Mouse (Mus musculus): ENCODE measurements around the gene Plch2. TPM values are rescaled to one million over a fixed set of nuclear protein-coding genes. Genes with fewer than 3 reads are reported as not detected.

Gene Plch2
- total RNA-seq, 2 experiments from 2014 or later: 0.38 TPM; not detected in 1

DNA sequence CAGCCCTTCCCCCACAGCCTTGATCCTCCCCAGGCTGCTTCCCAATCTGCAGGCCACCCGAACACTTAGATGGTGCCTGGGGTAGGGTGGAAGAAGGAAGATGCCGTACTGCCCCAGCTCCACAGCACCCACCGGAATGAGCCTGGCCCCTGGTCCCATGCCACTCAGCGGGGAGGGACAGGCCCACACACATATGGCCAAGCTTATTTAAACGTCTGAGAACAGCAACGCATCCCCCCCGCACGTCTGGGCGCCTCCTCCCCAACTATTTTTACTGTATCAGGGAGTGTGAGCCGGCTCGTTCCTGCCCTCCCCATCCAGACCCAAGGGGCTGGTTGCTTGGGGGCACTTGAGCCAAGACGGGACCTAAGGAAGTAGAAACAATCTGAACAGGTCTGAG, 41.8 kb downstream of the Plch2 start:
- DNase-seq: no peak
- no peak for TF ChIP-seq CTCF (IDR thresholded peaks at IDR 0.05)
- intact Hi-C loops (cut with DNase I): no loop called here
- Histone ChIP-seq H3K4me3 (no peak overlapping the region), H3K27ac (no peak overlapping the region)

DNA sequence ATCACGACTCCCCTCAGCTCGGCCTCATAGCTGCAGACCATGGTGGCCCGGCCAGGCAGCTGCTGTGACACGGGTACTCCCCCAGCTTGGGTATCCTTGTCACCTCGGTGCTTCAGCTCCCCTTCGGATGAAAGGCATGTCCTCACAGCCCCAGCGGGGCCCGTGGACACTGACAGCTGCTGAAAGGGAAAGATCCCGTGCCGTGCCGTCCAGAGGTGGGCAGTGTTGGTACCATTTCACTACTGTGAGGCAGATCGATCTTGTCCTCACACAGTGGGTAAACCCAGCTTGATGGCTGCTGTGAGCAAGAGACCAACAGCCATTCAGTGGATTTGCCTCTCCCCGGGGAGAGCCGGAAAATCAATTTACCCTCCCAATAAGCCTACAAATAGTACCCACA, 42.3 kb downstream of the Plch2 start:
- Histone ChIP-seq H3K4me3 (no peak overlapping the region), H3K27ac (no peak overlapping the region)
- no peak for TF ChIP-seq CTCF (IDR thresholded peaks at IDR 0.05)
- no peak for DNase-seq
- intact Hi-C loops (cut with DNase I): no loop called here

DNA sequence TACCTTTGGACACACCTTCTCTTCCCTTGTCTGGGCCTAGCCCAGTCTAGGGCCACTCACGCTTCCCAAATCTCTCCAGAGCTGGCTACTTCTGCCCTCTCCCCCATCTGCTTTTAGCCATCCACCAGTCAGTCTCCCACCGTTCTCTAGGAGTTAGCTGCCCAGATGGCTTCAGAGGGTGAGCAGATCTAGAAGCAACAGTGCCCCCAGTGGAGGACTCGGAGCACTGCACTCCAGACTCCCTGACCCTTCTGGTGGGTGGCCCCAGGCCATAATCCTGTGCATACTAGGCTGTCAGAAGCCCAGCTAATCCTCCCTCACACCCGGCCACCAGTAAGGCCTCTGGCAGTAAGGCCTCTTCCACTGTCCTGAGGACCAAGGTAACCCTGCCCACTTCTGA, 43.8 kb downstream of the Plch2 start:
- intact Hi-C loops (cut with DNase I): no loop called here
- peak; percentile 89 for TF ChIP-seq CTCF (IDR thresholded peaks at IDR 0.05)
- Histone ChIP-seq H3K4me3 (no peak overlapping the region), H3K27ac (no peak overlapping the region)
- DNase-seq: peak; percentile 67

DNA sequence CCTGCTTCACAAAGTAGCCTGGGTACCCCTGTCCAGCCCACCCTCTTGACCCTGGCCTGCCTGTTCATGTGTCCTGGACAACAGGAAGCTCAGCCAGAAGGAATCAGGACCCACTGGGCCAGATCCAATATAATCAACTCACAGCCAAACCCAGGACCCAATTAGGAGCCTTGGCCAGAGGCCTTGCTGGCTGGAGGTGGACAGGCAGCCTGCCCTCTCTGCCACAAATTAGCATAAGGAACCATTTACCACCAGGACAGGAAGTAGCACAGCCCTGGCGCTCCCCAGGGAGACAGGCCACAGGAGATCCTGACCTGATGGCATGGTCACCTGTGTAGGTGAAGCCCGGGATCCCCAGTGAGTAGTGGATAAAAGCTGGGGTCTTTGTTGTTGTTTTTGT, 44.5 kb downstream of the Plch2 start:
- TF ChIP-seq CTCF (IDR thresholded peaks at IDR 0.05): no peak
- intact Hi-C loops (cut with DNase I): no loop called here

DNA sequence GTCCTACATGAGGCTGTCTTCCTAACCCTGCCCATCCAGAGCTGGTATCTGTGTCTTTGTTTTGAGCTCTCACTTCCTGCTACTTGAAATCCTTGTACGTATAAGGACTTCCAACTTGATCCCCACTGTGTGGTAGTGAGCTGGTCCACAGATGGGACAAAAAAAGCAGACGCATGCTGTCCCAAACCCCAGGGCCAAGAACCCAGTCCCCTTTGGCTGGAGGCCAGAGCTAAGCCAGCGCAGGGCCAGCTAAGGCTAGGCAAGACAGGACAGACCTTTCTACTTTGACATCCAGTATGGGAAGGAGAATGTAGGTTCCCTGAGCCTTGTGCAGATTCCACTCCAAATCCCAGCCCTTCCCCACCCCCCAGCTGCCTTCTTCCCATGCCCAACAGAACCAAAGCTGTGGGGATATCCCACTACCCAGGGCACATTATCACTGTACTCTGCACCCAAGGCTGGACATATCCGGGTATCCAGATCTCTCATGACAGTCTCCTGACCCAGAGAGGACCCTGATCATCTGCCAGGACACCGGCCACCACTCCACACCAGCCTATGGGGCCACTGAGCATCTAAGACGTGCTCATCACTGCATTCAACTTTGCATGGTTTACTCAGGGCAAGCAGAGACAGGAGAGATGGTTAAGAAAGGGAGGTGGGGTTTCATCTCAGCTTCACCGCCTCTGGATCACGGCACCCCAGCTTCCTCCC, 45.1 kb downstream of the Plch2 start:
- intact Hi-C loops (cut with DNase I): no loop called here
- DNase-seq: no peak
- H3K27ac ChIP-seq: no peak overlapping the region

More for the DNA sequence above, 44.5 kb downstream of the Plch2 start:
- Histone ChIP-seq H3K4me3 (no peak overlapping the region), H3K27ac (no peak overlapping the region)
- DNase-seq: no peak

DNA sequence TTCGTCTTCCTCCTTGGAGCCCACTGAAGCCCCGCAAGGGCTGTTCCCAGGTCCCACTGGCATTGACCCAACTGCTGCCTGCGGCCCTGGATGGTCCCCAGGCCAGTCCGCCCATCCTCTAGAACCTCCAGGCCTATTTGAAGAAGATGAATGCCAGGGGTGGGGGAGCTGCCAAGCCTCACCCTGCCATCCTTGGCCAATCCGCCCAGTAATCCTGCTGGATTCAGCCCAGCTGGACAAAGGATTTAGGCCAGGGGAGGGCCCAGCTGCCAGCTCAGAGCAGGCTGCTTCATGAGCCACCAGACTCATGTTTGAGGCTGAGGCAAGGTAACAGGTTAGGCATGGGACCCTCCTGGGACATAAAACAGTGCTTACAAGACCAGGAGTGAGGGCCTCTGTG, 45.7 kb downstream of the Plch2 start:
- intact Hi-C loops (cut with DNase I): no loop called here
- Histone ChIP-seq H3K4me3 (no peak overlapping the region), H3K27ac (no peak overlapping the region)
- no peak for TF ChIP-seq CTCF (IDR thresholded peaks at IDR 0.05)
- peak; percentile 69 for DNase-seq

More for the DNA sequence above, 45.1 kb downstream of the Plch2 start:
- no peak for TF ChIP-seq CTCF (IDR thresholded peaks at IDR 0.05)
- no peak overlapping the region for H3K4me3 ChIP-seq

DNA sequence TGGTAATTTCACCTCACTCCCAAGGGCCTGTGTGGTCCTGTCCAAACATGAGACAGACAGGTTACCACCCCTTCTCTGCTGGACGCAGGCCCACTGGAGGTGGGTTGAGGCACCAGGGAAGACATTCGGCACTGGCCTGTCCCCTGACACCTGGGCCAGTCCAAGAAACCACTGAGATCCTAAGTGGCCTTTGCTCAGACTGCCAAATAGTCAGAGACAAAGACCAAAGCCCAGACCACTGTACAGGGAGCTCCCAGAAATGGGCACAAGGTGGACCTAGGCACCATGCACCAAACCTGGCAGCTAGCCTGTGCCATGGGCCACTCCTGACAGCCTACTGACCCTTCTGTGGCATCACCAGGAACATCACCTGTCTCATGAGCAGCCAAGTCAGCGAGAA, 47.4 kb downstream of the Plch2 start:
- no peak for TF ChIP-seq CTCF (IDR thresholded peaks at IDR 0.05)
- H3K27ac ChIP-seq: no peak overlapping the region
- DNase-seq: no peak
- no peak overlapping the region for H3K4me3 ChIP-seq
- intact Hi-C loops (cut with DNase I): no loop called here

DNA sequence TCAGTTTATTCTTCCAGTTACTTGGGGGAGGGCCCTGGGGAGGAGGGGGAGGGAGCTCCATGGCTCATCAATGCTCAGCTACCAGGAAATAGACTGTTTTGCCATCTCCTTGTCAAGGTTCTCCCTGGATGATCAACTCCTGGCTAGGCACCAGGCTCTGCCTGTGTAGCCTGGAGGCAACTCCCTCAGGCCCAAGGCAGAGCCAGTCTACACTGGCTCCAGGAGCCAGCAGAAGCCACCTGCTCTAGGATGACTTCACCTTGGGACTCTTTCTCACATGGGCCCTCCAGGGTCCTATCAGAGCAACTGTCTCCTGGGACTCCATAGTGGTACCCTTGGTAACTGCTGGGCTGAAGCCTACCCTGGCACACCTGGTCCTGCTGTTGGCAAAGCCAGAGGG, 48.5 kb downstream of the Plch2 start:
- no peak overlapping the region for H3K4me3 ChIP-seq
- intact Hi-C loops (cut with DNase I): no loop called here
- no peak overlapping the region for H3K27ac ChIP-seq
- TF ChIP-seq CTCF (IDR thresholded peaks at IDR 0.05): no peak
- no peak for DNase-seq

DNA sequence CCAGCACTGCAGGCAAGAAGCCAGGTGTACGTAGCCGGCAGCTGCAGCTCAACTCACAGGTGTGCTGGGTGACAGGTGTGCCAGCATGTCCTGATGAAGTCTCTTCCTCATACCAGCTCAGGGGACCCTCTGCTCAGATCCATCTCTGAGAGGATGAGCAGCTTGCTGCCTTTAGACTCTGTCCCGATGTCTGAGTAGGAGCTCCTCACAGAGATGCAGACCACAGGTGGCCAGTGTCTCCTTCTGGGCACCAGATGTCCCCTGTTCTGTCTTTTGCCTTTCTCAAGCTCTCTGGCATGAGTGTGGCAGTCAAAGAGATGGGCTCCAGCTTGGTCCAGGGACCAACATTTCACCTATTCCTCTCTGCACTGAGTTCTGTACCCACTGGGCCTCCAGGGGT, 48.9 kb downstream of the Plch2 start:
- TF ChIP-seq CTCF (IDR thresholded peaks at IDR 0.05): no peak
- intact Hi-C loops (cut with DNase I): no loop called here
- H3K27ac ChIP-seq: no peak overlapping the region
- no peak for DNase-seq
- no peak overlapping the region for H3K4me3 ChIP-seq

DNA sequence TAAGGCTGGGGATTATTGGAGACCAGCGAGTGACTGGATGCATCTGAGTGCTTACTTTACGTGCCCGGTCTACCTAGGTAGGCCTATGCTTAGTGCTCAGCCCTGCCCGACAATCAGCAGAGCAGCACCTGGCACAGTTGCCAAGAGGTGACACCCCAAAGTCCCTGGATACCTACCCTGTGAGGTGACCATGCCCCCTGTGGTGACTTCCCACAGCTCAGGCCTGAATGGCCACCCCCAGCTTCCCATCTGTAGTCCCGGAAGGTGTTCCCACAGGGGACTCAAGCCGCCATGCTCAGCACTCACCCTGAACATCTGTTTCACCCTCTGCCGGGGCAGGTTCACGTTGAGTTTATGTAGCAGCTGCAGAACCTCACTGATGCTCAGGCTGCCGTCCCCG, 50.3 kb downstream of the Plch2 start:
- DNase-seq: no peak
- no peak overlapping the region for H3K4me3 ChIP-seq
- no peak for TF ChIP-seq CTCF (IDR thresholded peaks at IDR 0.05)
- H3K27ac ChIP-seq: no peak overlapping the region
- intact Hi-C loops (cut with DNase I): no loop called here

DNA sequence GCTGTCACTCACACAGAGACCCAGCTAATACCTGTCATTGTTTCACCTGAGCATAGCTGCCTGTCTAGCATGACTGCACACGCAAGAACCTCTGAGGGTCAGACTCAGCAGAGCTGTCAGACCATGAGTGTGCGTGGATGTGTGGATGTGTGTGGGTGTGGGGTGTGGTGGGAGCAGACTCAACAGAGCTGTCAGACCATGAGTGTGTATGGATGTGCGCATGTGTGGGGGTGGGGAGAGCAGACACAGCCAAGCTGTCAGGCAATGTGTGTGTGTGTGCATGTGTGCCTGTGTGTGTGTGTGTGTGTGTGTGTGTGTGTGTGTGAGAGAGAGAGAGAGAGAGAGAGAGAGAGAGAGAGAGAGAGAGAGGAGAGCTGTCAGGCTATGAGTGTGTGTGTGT, 51.3 kb downstream of the Plch2 start:
- DNase-seq: no peak
- H3K4me3 ChIP-seq: no peak overlapping the region
- no peak overlapping the region for H3K27ac ChIP-seq
- intact Hi-C loops (cut with DNase I): no loop called here
- no peak for TF ChIP-seq CTCF (IDR thresholded peaks at IDR 0.05)

DNA sequence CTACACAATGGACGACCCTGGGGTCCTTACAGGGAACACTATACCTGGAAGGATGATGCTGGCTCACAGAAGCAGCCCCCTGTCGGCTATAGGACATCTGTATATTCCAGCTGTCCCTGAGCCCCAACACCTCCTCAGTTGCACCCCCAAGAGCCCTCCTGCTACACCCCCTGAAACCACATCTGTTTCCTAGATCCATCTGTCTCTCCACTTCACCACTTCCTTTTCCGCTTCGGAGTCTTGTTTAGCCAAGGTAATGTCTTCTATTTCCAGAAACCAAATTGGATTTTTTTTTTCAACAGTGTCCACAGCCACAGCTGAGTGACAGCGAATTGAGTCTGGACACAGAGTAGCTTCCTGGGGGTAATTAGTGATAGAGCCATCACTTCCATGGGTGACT, 57.2 kb downstream of the Plch2 start:
- intact Hi-C loops (cut with DNase I): no loop called here
- TF ChIP-seq CTCF (IDR thresholded peaks at IDR 0.05): no peak
- DNase-seq: no peak

DNA sequence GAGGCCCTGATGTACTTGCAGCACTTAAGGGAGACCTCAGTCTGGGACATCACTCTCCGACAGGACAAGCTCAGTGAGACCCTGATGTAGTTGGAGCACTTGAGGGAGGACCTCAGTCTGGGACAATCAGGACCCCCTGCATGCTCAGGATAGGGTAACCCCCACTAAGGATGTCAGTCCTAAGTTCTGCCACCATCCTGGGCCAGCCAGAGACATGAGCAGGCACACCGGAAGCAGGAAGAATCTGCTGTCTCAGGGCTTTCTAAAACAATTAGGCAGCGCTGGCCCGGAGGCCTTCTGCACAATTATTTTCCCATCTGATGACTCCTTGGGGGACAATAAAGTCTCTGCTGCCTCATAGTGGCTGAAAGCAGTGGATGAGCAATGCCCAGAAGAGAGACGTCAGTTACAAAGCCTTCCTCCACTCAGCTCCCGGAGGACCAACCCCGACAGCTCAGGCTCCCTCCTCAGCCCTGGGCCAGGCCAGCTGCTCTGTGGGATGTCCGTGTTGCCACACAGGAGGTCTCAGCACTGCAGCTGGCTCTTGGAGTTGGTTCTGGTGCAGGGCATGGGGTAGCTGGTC, 59.9 kb downstream of the Plch2 start:
- intact Hi-C loops (cut with DNase I): no loop called here
- no peak overlapping the region for H3K27ac ChIP-seq
- DNase-seq: peak; percentile 59
- peak; percentile 39; the same call in 1 of the 2 replicates for TF ChIP-seq CTCF (IDR thresholded peaks at IDR 0.05)
- H3K4me3 ChIP-seq: no peak overlapping the region

More for the DNA sequence above, 57.2 kb downstream of the Plch2 start:
- no peak overlapping the region for H3K27ac ChIP-seq
- H3K4me3 ChIP-seq: no peak overlapping the region

DNA sequence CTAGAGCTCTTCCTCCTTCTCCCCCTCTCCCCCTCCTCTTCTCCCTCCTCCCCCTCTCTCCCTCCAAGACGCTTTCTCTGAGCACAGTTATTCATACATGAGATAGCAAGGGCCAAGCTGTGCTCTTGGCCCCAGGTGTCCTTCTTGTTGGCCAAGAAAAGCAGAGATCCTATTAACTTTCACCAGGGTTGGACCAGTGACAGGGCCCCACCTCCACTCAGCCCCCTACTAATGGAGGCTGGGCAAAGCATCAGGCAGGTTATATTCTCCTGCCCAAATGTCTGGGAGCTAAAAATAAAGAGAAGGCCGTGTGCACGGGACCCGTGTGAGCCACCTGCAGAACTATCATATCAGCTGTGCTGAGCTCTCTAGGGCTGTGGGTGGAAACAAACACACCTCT, 61.7 kb downstream of the Plch2 start:
- Histone ChIP-seq H3K4me3 (no peak overlapping the region), H3K27ac (no peak overlapping the region)
- no peak for TF ChIP-seq CTCF (IDR thresholded peaks at IDR 0.05)
- no peak for DNase-seq
- intact Hi-C loops (cut with DNase I): no loop called here
